Mouse (Mus musculus): ENCODE measurements around the gene 9430015G10Rik. TPM values are rescaled to one million over a fixed set of nuclear protein-coding genes. Genes with fewer than 3 reads are reported as not detected.
"Not testable (repeated sequence)": the region's sequence is repeated elsewhere in the genome, so short reads cannot be mapped to it uniquely, and the experiment has no call there.

9430015G10Rik gene
- polyA plus RNA-seq, 1 experiment = 34.3 TPM

- DNase-seq = no peak
- H3K27me3 ChIP-seq (ENCODE audit: control insufficient read depth, insufficient read depth, low read length) = no peaks in the 10 kb centered on the region
- no peak overlapping the region for H3K27ac ChIP-seq (ENCODE audit: insufficient read depth, low read length)
- 83% methylated on average over 10 of the region's 10 CpGs for WGBS
- no peak overlapping the region for H3K4me3 ChIP-seq (replicated peaks; ENCODE audit: insufficient read depth, low read depth, low read length)
- H3K4me1 ChIP-seq (ENCODE audit: control insufficient read depth, insufficient read depth, low read length) = no peaks in the 10 kb centered on the region
- TF ChIP-seq CTCF (IDR thresholded peaks at IDR 0.05; ENCODE audit: borderline replicate concordance, insufficient read depth, low read depth, low read length) (no peak), POLR2A (IDR thresholded peaks at IDR 0.05; ENCODE audit: borderline replicate concordance, insufficient read depth, low read length) (no peak)
Observed at GRCm38 (mm10) chr4:156130940-156131339, 21.2 kb downstream of the 9430015G10Rik start.

GRCm38 (mm10) chr4:156133334-156133733 is 23.6 kb downstream of the 9430015G10Rik start:
- WGBS = 52% methylated on average over 5 of the region's 5 CpGs
- Histone ChIP-seq H3K27ac (ENCODE audit: insufficient read depth, low read length) (no peak overlapping the region), H3K4me3 (replicated peaks; ENCODE audit: insufficient read depth, low read depth, low read length) (no peak overlapping the region), H3K27me3 (ENCODE audit: control insufficient read depth, insufficient read depth, low read length) (no peaks in the 10 kb centered on the region), H3K4me1 (ENCODE audit: control insufficient read depth, insufficient read depth, low read length) (no peaks in the 10 kb centered on the region)
- TF ChIP-seq CTCF (IDR thresholded peaks at IDR 0.05; ENCODE audit: borderline replicate concordance, insufficient read depth, low read depth, low read length) (no peak), POLR2A (IDR thresholded peaks at IDR 0.05; ENCODE audit: borderline replicate concordance, insufficient read depth, low read length) (no peak)
- DNase-seq = no peak

- WGBS = 83% methylated on average over 12 of the region's 12 CpGs
- Histone ChIP-seq H3K27me3 (ENCODE audit: control insufficient read depth, insufficient read depth, low read length) (no peaks in the 10 kb centered on the region), H3K4me1 (ENCODE audit: control insufficient read depth, insufficient read depth, low read length) (no peaks in the 10 kb centered on the region), H3K4me3 (replicated peaks; ENCODE audit: insufficient read depth, low read depth, low read length) (no peak overlapping the region), H3K27ac (ENCODE audit: insufficient read depth, low read length) (no peak overlapping the region)
- TF ChIP-seq POLR2A (IDR thresholded peaks at IDR 0.05; ENCODE audit: borderline replicate concordance, insufficient read depth, low read length) (no peak), CTCF (IDR thresholded peaks at IDR 0.05; ENCODE audit: borderline replicate concordance, insufficient read depth, low read depth, low read length) (no peak)
- no peak for DNase-seq
Observed at GRCm38 (mm10) chr4:156133943-156134605, 24.3 kb downstream of the 9430015G10Rik start.

DNA sequence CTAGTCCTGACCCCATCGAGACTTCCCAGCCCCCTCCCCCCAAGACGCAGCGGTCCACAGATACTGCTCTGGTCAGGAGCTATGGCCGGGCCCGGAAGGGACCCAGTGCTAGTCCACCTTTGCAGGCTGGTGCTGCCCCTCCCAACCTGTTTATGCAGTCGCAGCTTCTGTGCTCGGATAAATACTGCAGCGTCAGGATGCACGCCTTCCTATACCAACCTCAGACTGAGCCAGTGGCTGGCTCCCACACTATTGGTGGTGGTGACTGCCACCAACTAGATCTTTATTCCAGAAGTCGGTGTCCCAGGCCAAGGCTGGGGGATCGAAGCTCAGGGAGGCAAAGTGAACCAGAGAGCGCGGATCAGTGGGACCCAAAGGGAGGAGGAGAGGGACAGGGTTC is 25.3 kb downstream of the 9430015G10Rik start:
- TF ChIP-seq POLR2A (IDR thresholded peaks at IDR 0.05; ENCODE audit: borderline replicate concordance, insufficient read depth, low read length) (no peak), CTCF (IDR thresholded peaks at IDR 0.05; ENCODE audit: borderline replicate concordance, insufficient read depth, low read depth, low read length) (no peak)
- no peak overlapping the region for H3K4me3 ChIP-seq (replicated peaks; ENCODE audit: insufficient read depth, low read depth, low read length)
- no peaks in the 10 kb centered on the region for H3K4me1 ChIP-seq (ENCODE audit: control insufficient read depth, insufficient read depth, low read length)
- DNase-seq = no peak
- H3K27me3 ChIP-seq (ENCODE audit: control insufficient read depth, insufficient read depth, low read length) = no peaks in the 10 kb centered on the region
- no peak overlapping the region for H3K27ac ChIP-seq (ENCODE audit: insufficient read depth, low read length)
- WGBS = 74% methylated on average over 13 of the region's 13 CpGs

GRCm38 (mm10) chr4:156135801-156136200 is 26.0 kb downstream of the 9430015G10Rik start:
- H3K4me3 ChIP-seq (replicated peaks; ENCODE audit: insufficient read depth, low read depth, low read length) = no peak overlapping the region
- no peaks in the 10 kb centered on the region for H3K27me3 ChIP-seq (ENCODE audit: control insufficient read depth, insufficient read depth, low read length)
- DNase-seq = no peak
- WGBS = 92% methylated on average over 14 of the region's 14 CpGs
- no peak overlapping the region for H3K27ac ChIP-seq (ENCODE audit: insufficient read depth, low read length)
- no peaks in the 10 kb centered on the region for H3K4me1 ChIP-seq (ENCODE audit: control insufficient read depth, insufficient read depth, low read length)
- TF ChIP-seq CTCF (IDR thresholded peaks at IDR 0.05; ENCODE audit: borderline replicate concordance, insufficient read depth, low read depth, low read length) = no peak
- no peak for TF ChIP-seq POLR2A (IDR thresholded peaks at IDR 0.05; ENCODE audit: borderline replicate concordance, insufficient read depth, low read length)

DNA sequence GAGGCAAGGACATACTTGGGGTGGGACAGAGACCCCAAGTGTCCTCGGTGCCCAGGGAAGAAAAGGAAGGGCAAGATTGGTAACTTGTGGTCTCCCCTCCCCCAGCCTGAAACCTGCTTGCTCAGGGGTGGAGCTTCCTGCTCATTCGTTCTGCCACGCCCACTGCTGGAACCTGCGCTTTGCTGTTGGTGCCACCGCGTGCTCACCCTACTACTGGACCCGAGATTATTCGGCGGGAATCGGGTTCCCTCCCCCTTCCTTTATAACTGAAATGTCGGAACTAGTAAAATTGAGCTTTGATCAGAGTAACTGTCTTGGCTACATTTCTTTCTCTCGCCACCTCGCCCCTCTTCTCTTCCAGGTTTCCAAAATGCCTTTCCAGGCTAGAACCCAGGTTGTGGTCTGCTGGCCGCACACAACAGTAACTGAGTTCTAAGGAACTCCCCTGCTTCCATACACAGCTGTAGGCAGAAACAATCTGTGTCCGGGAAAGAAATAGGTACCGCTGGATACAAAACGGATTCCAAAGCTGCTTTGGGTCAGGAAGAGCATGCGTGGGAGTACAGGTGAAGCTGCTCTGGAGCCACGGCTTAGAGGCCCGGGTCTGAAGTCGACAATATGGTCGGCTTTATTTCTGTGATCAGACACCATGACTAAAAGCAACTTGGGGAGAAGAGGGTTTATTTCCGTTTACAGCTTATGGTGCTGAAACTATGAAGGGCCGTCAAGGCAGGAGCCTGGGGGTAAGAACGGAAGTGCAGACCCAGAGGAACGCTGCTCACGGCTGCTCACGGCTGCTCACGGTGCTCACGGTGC is 26.7 kb downstream of the 9430015G10Rik start:
- H3K4me3 ChIP-seq (replicated peaks; ENCODE audit: insufficient read depth, low read depth, low read length) = no peak overlapping the region
- no peak overlapping the region for H3K27ac ChIP-seq (ENCODE audit: insufficient read depth, low read length)
- H3K27me3 ChIP-seq (ENCODE audit: control insufficient read depth, insufficient read depth, low read length) = no peaks in the 10 kb centered on the region
- no peak for DNase-seq
- no peak for TF ChIP-seq CTCF (IDR thresholded peaks at IDR 0.05; ENCODE audit: borderline replicate concordance, insufficient read depth, low read depth, low read length)
- no peaks in the 10 kb centered on the region for H3K4me1 ChIP-seq (ENCODE audit: control insufficient read depth, insufficient read depth, low read length)
- 94% methylated on average over 30 of the region's 30 CpGs for WGBS

GRCm38 (mm10) chr4:156150887-156151286 is 41.1 kb downstream of the 9430015G10Rik start:
- DNase-seq = not testable (repeated sequence)
- WGBS = 86% methylated on average over 10 of the region's 10 CpGs

DNA sequence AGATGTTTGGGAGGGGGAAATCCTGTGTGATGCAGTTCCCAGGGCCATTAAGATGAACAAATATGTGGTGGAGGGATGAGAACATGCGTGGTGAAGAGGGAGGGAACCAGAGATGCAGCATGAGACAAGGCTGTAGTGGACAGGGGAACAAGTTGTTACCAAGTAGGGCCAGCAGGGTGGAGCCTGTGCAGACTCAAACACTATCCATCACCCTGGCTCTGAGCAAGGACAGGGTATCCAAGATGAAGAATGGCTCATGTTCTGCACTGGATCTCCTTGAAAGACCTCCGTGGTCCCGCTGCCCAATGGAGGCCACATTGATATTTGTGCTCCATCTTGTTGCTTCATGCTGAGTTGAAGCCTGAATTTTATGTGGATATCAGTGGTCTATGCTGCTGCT is 45.0 kb downstream of the 9430015G10Rik start:
- Histone ChIP-seq H3K27me3 (ENCODE audit: control insufficient read depth, insufficient read depth, low read length) (no peaks in the 10 kb centered on the region), H3K4me3 (replicated peaks; ENCODE audit: insufficient read depth, low read depth, low read length) (no peak overlapping the region), H3K4me1 (ENCODE audit: control insufficient read depth, insufficient read depth, low read length) (no peaks in the 10 kb centered on the region), H3K27ac (ENCODE audit: insufficient read depth, low read length) (no peak overlapping the region)
- 94% methylated on average over 3 of the region's 3 CpGs for WGBS
- TF ChIP-seq POLR2A (IDR thresholded peaks at IDR 0.05; ENCODE audit: borderline replicate concordance, insufficient read depth, low read length) (no peak), CTCF (IDR thresholded peaks at IDR 0.05; ENCODE audit: borderline replicate concordance, insufficient read depth, low read depth, low read length) (no peak)
- no peak for DNase-seq

More at GRCm38 (mm10) chr4:156150887-156151286, 41.1 kb downstream of the 9430015G10Rik start:
- H3K4me3 ChIP-seq (replicated peaks; ENCODE audit: insufficient read depth, low read depth, low read length); H3K4me1 ChIP-seq (ENCODE audit: control insufficient read depth, insufficient read depth, low read length); H3K27ac ChIP-seq (ENCODE audit: insufficient read depth, low read length); H3K27me3 ChIP-seq (ENCODE audit: control insufficient read depth, insufficient read depth, low read length): not testable (repeated sequence)
